Mouse (Mus musculus) left cerebral cortex, adult 9 months (tissue): ENCODE measurements around the gene Xcl1.

Experiments
- DNase-seq, 2 experiments: peaks; one replicate each; pipeline ENCODE4 v3.0.0; 2022; ENCODE audit warnings: low spot score in 2 of 2

Gene Xcl1

GRCm38 (mm10) chr1:164935477-164936044 is at the start of gene Xcl1:
Xcl1 (minus strand) TSS chr1:164935527.
- no peak for DNase-seq

- DNase-seq: peak in 1 of 2 experiments; percentile 22
These were observed 49.4 kb upstream of the Xcl1 start for GRCm38 (mm10) chr1:164984681-164985080.

GRCm38 (mm10) chr1:164977351-164977750 is 42.0 kb upstream of the Xcl1 start:
- no peak for DNase-seq

- DNase-seq: no peak
These were observed 40.4 kb upstream of the Xcl1 start for GRCm38 (mm10) chr1:164975729-164976128.

GRCm38 (mm10) chr1:164975276-164975675 is 39.9 kb upstream of the Xcl1 start:
- DNase-seq: no peak

- no peak for DNase-seq
These were observed 38.5 kb upstream of the Xcl1 start for GRCm38 (mm10) chr1:164973790-164974189.

GRCm38 (mm10) chr1:164973341-164973740 is 38.0 kb upstream of the Xcl1 start:
- DNase-seq: no peak

GRCm38 (mm10) chr1:164972744-164973143 is 37.4 kb upstream of the Xcl1 start:
- DNase-seq: no peak

GRCm38 (mm10) chr1:164966095-164966698 is 30.9 kb upstream of the Xcl1 start:
- no peak for DNase-seq

- DNase-seq: no peak
These were observed 25.3 kb upstream of the Xcl1 start for GRCm38 (mm10) chr1:164960610-164961009.

GRCm38 (mm10) chr1:164959787-164960385 is 24.6 kb upstream of the Xcl1 start:
- no peak for DNase-seq

GRCm38 (mm10) chr1:164959160-164959559 is 23.8 kb upstream of the Xcl1 start:
- DNase-seq: no peak

GRCm38 (mm10) chr1:164957974-164958373 is 22.6 kb upstream of the Xcl1 start:
- no peak for DNase-seq

- DNase-seq: no peak
These were observed 21.5 kb upstream of the Xcl1 start for GRCm38 (mm10) chr1:164956725-164957399.

- DNase-seq: no peak
These were observed 20.3 kb upstream of the Xcl1 start for GRCm38 (mm10) chr1:164955452-164956196.

- no peak for DNase-seq
These were observed 18.2 kb upstream of the Xcl1 start for GRCm38 (mm10) chr1:164953574-164953973.

- no peak for DNase-seq
These were observed 733 bp upstream of the Xcl1 start for GRCm38 (mm10) chr1:164936060-164936459.

- no peak for DNase-seq
These were observed 1.7 kb downstream of the Xcl1 start for GRCm38 (mm10) chr1:164933441-164934188.

GRCm38 (mm10) chr1:164931135-164931534 is 4.2 kb downstream of the Xcl1 start:
- peak; percentile 39 to 49 for DNase-seq

- no peak for DNase-seq
These were observed 5.3 kb downstream of the Xcl1 start for GRCm38 (mm10) chr1:164930006-164930405.

- DNase-seq: peak; percentile 81 to 84
These were observed 8.7 kb downstream of the Xcl1 start for GRCm38 (mm10) chr1:164926534-164927160.
